Mouse (Mus musculus) layer of hippocampus, adult 11-12 months (tissue): Measurements from ENCODE around the gene Npdc1.

Experiments
- DNase-seq: peaks from one replicate; pipeline ENCODE4 v3.0.0; 2022; ENCODE audit warnings: low spot score

Npdc1 gene

DNA sequence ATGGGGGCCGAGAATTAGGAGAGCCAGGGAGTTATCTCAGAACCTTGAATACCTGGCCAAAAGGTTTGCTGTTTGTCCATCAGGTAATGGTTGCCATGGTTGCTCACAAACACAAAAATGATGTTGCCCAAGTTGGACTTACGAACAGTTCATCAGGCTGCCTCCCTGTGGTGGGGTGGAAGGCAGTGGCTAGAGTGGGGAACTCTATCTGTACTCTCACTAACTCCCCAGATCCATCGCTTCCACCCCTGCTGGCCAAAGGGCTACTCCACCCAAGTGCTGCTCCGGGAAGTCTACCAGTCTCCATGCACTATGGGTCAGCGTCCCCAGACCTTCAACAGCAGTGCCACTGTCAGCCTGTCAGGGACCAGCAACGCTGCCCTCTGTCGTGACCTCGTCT lies at the start of gene Npdc1:
Gene Npdc1, plus strand, starts transcription at position 301 of the 400 bp plus-strand sequence.
- DNase-seq = no peak

DNA sequence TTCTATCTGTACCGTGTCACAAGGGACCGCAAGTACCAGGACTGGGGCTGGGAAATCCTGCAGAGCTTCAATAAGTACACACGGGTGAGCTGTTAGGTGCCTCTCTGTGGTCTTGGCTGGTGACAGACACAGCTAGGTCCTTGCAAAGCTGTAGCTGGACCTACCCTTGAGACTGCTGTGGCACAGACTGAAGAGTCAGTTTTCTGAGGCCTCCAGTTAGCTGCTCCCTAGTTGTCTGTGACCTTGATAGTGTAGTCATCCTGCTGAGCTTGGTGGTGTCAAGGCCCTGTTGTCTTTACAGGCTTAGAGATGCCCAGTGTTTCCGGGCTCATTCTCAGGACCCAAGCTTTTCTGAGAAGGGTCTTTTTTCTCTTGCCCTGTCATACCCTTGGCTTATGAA lies 49.7 kb upstream of the Npdc1 start:
- DNase-seq = no peak

DNA sequence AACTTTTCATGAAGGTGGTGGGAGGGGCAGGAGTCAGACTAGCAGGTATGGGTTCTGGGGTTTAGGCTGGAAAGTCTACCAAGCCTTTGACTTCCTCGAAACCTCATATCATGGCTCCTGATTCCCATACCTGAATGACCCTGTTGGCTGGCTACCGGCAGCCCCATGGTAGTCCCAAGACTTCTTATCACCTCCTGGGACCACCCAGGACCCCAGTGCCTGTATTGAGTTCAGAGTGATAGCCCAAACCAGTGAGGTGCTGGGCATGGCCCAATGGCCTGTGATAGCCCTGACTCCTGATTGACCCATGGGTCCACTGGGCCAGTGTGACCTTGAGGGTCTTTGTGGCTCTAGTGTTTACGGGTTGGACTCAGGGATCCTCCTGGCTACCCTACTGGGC lies 48.5 kb upstream of the Npdc1 start:
- DNase-seq = no peak

DNA sequence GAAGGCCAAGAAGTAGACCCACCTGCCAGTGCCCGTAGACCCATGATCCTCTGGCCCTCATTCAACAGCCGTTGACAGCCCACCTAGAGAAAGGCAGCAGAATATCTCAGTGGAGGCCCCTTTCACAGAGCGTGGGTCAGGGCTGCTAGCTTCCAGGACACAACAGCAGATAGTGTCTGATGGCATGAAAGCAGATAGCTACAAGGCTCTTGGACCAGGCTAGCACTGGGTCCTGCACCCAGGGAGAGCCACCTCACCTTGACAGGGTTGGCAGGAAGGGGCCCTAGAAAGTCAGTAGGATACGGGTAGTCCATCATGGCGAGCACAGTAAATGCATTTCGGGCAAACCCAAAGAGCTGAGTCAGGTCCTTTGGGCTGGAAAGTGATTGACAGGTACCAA lies 44.9 kb upstream of the Npdc1 start:
- DNase-seq = no peak

DNA sequence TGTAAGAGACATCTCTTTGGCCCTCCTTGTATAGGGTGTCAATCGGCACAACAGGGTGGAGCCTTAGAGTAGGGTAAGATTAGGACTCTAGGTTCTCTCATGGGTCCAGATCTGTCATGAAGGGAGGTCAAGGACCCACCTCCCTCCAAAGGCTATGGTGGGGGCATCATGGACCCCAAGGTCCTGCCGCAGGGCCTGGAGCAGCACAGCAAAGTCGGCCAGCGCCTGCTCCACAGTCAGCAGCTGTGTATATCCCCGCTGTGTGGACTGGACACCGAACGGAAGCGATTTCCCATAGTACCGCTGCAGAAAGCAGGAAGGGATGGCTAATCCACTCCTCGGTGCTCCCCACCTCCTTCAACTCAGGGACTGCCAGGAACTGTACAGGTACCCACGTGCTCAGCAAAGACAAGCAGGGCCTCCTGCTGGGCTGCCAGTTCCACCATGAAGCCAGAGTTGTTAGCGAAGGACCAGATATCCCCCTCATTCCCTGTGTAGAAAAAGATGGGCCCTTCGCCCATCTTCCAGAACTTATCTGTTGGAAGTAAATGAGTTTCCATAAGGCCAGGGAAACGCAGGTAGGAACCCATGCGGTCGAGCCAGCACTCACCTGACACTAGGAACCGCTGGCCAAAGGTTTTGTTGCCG lies 43.6 kb upstream of the Npdc1 start:
- DNase-seq = no peak

DNA sequence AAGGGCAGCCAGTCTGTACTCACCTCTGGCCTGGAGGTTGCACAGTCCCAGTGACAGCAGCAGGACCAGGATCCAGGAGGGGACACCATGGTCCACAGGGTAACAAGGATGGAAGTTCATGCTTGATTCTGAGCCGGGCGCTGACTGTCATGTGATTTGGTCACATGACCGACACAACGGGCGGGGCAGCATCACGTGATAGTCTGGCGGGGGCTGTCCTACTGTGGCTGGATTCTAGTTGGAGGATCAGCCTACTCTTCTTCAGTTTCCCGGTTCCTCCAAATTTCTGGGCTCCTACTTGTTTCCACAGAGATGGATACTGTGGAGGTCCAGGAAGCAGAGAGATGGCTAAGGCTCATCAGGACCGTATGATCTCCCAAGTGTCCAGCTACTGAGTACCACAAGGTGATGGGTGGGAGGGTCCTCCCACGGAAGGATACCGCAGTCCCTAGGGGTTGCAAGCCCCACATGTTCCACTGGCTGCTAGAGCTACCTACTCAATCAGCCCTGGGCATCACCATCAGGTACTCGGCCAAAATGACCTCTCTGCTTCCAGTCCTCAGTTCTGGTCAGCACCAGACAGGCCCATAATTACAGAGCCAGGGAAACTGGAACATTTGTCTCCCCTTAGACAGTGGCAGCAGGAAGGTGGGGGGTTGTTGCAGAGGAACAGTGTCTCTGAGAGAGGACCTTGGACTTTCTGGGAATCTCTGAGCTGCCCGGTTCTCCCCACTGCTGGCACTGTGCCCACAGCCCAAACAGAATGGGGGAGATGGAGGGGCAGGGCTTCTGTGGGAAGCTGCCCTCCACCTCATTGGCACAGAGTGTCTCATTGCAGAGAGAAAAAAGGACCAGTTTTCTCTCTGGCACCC lies 42.7 kb upstream of the Npdc1 start, which contains the start of gene Dpp7:
Gene Dpp7, minus strand, starts transcription at position 152 of the 872 bp plus-strand sequence.
- DNase-seq = peak; percentile 88

DNA sequence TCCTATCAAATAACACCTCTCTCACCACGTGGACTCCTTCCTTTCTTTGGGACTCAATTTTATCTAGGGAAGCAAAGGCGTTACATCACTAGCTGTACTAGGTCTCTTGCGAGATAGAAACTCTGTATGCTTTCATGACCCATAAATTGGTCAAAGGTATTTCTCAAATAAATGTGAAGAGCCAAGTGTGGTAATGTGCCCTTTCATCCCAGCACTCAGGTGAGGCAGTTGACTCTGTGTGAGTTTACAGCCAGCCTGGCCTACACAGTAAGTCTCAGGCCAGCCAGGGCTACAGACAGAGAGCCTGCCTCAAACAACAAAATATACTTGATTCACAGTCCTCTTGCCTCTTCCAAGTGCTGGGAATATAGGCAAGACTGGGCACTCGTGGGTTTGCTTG lies 39.3 kb upstream of the Npdc1 start:
- no peak for DNase-seq

DNA sequence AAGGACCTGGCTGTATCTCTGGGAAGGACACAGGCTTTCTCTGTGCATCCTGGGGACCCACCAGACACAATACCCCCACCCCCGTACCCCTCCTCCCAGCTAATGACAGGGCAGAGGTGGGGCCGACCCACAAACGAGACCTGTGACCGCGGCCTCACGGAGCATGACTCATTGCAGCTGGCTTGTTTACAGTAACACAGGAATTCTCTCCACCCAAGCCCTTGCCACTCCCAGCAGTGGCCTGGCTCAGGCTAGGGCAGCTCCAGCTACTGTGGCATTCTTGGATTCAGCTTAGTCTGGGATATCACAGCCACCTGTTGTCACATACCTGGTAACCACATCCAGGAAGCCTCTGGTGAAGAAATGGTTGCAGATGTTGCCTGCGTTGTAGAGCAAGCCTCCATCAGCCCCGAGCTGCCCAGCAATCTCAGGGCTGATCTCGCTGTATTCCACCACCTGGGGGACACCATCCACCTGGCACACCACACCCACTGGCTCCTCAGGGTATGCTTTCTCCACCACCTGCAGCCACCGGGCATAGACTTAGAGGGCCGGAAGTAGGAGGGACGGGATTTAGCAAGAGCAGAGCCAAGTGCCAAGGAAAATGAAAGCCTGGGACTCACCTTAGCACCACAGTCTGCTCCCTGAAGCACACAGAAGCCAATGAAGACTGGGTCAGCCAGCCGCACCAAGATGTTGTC lies 35.5 kb upstream of the Npdc1 start:
- no peak for DNase-seq

DNA sequence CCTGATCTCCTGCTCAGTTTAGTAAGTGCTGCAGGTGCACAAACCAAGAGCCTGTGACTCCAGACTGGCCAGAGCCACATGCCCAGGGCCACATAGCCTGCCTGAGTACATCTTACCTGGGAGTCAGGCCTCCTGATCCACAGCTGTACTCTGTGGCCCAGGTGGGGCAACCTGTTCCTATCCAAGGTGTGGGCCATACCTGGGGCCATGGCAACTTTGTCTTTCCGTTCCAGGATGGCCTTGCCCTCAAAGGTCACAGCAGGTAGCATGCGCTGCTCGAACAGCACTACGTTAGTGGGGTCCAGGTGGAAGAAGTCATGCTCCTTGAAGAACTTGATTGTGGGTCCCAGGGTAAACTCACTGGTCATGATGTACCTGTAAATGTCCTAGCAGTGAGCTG lies 34.8 kb upstream of the Npdc1 start:
- no peak for DNase-seq

DNA sequence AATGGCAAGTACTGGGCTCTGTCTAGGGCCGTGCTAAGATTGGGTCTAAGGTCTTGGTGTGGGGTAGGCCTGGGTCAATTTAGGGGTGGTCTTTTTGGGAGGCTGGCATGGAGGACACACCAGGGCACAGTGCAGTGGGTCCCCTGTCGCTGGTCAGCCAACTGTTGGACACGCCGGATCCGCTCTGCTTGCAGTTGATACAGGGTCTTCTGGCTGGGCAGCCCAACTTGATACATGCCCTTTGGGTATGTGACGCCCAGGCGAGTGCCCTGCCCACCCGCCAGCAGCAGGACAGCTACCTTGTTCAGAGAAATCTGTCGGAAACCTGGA lies 34.4 kb upstream of the Npdc1 start:
- no peak for DNase-seq

DNA sequence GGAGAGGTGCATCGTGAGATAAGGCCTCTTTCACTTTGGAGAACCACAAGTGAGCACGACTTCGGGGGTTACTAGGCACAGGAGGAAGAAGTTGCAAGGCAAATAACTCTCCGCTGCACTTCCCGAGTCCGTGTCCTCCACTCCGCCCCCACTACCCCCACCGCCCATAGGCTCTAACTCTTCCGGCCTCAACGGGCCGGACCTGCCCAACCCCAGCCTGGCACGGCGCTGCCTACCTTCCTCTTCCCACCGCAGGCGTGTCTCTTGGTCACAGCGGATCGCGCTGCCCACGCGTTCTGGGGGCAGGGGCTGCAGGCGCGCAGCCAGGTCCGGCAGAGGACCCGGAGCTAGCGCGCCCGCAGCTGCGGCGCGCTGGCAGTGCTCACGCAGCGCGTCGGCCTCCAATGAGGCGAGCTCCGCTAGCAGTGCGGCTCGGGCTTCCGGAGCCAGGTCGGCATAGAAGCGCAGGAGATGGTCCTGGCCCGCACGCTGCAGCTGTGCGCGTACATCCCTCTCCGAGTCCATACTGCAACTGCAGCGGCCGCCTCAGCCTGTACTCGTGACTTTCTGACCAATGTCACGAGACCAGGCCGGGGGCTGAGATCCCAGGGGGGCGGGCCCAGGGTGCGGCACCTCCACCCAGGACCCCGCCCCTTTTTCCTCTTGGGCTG lies 33.9 kb upstream of the Npdc1 start, which contains the start of gene Uap1l1:
Gene Uap1l1, minus strand, starts transcription at position 592 of the 671 bp plus-strand sequence.
- DNase-seq = peak; percentile 76

DNA sequence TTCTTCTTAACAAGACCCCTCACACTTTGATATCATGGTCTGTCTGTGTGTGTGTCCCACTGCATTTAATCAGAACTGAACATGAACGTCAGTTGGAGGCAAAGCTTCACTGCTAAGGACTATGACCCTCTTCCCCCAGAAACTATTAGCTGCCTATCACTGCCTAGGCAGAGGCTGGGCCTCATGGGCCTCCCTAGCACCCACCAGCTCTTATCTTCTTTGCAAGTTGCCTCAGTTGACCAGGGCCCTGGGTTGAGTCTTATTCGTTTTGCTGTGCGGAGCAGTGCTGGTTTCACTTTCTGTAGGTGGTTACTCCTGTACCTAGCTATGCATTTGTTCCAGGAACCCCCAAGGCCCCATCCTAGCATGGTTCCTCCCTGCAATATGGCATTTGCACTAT lies 29.2 kb upstream of the Npdc1 start:
- no peak for DNase-seq

DNA sequence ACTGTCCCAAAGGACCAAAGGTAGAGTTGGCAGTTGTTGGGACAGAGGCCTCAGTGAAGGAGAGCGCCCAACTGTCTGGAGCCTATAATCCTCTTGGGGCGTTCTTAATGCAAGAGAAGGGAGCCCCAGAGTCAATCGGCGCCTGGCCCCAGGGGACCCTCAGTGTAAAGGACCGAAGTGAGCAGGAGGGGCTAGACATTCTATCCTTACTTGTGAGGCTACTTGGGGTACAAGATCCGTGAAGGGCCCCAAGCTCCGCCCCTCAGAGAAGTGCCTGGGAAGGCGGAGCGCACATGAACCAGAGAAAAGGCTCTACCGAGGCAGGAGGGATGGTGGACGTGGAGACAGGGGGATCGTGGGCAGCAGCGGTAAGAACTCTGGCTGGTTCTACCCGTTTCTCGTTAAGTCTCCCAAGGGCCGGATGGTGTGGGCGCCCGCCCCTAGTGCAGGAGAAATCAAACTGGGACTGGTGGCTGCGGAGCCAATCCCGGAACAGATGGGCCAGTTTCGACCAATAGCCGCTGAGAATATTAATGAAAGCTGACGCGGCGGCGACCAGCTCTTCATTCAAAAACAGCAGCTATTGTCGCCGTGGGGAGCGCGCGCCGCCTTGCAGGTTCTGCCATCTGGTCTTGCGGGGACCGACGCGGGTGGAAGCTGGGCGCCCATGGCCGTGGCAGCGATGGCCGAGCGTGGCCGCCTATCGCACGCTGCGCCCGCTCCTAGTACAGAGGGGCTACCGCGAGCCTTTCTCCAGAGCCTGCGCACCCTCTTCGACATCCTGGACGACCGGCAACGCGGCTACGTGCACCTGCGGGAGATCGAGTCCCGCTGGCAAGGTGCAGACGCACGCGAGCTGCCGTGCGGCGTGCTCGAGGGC lies 27.1 kb upstream of the Npdc1 start, which contains the start of gene Sapcd2:
Gene Sapcd2, plus strand, starts transcription at position 558 of the 880 bp plus-strand sequence.
- DNase-seq = peak; percentile 88

DNA sequence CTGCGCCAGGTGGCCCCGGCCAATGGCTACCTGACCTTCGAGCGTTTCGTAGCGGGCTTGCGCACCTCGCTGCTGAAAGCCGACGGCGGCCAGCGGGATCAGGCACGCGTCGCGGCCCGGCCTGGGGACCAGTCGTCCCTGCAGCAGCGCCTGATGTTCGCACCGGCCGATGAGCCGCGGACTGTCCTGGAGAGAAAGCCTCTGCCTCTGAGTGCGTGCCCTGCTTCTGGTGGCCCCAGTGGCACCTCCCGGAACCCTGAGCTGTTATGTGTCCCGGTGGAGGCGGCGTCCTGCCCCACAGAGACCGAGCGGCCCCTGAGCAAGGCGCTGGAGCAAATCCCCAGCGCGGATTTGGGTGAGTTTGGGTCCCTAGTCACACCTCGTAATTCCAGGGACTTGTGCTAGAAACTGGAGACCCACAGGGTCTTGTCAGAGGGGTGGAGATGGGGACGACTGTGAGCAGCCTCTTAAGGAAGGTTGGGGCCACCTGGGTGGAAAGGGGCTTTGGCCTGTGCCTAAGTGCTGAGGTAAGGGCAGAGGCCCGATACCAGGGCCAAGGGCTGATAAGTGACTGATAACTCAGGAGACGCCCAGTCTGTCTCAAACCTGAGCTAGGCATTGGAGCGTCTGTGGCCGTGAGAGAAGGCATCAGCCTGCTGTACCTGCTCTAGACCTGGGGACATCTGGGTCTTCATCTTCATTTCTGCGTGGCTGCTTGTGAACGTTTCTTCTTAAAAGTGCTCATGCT lies 26.3 kb upstream of the Npdc1 start:
- DNase-seq = no peak

DNA sequence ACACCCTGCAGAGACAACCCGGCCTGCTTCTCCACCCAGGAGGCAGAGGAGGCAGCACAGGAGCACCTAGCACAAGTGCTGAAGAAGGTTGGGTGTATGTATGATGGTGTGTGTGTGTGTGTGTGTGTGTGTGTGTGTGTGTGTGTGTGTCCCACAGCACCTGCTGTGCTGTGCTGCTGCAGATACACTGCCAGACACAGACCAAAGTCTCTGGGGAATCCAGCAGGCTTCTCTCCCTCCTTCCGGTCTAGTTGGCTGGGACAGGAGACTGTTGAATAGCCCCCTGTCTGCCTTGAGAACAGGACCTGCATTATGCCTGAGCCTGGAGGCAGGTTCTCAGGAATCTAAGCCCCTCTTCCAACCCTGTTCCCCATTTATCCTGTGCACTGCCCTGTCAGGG lies 25.7 kb upstream of the Npdc1 start:
- no peak for DNase-seq

DNA sequence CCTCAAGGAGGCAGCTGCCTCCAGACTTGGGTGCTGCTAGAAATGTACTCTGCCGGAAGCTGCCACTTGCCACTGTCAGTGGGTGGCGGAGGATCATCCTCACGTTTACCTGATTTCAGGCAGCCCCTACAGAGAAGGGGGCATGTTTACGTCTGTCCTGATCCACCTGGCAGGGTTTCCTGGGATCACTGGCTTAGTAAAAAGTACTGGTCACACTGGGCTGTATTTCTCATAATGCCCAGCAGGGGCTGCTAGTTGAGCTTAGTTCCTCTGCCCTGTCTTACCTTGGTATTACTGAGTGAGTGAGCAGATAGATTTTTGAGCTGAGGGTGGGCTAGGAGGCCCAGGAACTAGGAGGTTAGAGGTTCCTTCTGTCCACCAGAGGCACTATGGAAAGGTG lies 22.6 kb upstream of the Npdc1 start:
- DNase-seq = peak; percentile 61

DNA sequence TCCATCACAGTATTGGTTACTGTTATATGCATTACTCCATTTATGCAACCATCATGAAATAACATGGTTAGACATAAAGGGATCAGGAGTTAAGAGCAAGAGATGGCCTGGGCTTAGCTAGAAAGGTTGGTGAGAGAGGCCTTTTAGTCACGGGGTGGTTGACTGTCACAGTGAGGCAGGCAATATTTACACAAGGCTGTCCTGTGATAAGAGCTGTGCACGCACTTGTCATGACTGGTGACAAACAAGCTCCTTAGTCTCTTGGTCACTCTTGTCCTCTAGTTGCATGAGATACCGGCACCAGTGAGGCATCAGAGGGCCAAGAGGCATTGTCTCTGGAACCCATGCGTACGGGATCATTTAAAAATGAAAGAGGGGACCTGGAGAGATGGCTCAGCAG lies 14.7 kb upstream of the Npdc1 start:
- no peak for DNase-seq

DNA sequence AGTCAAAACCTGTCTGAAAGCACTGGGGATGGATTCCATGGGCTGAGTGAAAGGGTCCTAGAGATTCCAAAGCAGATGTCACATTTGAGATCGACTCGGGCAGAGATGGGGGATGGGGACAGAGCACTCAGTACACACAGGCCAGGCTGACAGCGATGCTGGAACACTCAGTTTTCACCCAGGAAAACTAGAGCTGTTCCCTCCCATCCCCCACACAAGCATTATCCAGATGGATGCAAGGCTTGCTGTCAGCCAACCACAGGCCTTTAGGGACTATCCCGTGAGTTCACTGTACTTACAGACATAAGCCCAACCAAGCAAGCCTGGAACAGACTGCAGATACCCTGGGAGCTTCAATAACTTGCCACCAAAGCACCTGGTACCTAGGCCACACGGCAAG lies 7.9 kb upstream of the Npdc1 start:
- DNase-seq = no peak

DNA sequence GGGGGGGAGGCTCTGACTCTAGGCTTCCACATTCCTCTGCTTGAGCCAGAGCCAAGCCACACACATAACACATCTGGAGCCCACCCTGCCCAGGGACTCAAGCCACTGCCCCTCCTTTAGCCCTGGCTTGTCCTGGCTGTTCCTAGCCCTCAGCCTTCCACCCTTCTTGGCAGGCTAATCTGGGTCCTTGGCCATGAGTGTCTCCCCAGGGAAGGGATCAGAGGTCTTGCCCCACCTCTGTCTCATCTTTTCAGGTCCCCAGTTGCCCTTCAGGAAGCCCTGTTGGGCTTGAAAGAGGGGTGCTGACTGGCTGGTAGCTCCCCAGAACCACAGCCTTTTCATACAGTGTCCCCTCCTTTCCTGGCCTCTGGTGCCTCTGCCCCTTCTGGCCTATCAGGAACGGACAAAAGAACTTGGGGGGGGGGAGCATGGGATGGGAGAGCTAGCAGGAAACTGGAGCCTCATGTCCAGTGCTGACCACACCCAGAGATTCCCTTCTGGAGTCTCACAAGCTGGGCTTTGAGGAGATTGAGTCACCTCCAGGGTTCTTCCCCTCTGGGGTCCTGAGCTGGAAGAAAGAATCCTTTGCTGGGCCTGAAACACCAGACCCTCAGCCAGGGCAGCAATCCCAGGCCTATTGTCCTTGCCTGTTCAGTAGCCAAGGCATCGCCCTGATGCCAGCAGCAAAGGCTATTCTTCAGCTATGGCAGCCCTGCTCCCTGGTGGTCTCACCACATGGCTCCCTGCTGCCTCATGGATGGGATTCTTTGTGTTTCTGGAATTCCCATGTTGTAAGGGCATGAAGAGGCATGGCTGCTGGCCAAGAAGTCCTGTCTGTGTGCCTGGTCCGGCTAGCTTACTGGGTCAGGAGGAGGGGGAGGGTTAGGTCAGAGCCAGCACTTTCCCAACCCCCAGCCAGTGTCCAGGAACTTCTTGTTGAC lies 4.6 kb upstream of the Npdc1 start:
- peak; percentile 56 for DNase-seq
